Mouse (Mus musculus) frontal cortex, postnatal 10 days (tissue): ENCODE measurements around the gene Fry.

Experiments
- DNase-seq, 2 experiments: peaks; one replicate each; pipeline ENCODE4 v3.0.0; 2022; ENCODE audit warnings: low spot score in 2 of 2, mixed read lengths in 1 of 2

Gene Fry

GRCm38 (mm10) chr5:150268261-150268660 lies 149.8 kb downstream of the Fry start:
- DNase-seq, result no peak

DNA sequence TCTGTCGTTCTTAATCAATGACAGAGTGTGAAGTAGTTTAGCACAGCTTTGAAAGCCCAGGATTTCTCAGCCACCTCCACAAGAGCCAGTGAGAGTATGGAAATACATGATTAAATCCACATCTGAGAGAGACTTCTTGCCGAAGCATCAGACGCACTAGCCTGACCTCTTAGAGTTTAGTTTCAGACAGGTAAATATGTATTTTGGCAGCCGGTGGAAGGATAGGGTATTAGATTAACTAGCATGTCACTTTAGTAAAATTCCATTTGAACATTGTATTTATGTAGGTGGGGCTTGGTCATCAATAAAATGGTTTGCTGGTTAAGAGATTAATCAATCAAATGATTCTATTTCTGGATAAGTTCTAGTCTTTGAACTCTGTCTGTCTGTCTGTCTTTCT lies 152.0 kb downstream of the Fry start:
- DNase-seq, result no peak

- no peak for DNase-seq
Observed at GRCm38 (mm10) chr5:150272173-150272572, 153.7 kb downstream of the Fry start.

DNA sequence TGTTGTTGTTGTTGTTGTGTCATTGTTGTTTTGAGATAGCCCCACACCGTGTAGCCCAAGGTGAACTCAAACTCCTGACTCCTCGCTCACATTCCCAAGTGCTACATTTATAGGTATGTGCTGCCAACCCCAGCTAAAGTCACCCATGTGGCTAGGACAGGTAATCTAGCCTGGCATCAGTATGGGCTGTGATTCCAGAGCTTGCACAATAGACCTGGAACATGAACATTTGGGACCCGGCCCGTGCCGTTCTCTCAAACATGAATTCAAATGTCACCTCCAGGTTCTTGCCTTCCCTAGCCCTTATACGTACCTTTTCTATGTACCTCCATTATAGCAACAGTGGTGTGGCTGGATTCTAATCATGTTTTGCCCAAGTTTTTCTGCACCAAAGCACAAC lies 156.9 kb downstream of the Fry start:
- no peak for DNase-seq

DNA sequence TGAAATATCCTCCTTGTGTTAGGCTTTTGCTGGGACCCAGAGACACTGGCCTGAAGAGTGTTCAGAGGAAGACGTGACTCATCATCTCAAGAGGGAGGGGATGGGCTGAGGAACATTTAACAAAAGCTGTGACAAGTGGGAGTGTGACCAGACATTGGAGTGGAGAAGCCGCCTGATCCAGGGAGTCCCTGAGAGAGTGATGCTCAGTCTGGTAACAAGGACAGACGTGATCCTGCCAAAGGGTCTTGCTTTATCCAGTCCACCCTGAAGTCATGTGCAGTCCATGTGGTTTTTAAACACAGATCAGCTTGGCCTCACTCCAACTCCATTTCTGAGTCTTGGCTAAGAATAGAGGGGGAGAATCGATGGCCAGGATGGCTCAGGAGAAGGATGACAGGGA lies 158.2 kb downstream of the Fry start:
- DNase-seq, result no peak

- no peak for DNase-seq
Observed at GRCm38 (mm10) chr5:150279387-150279786, 160.9 kb downstream of the Fry start.

DNA sequence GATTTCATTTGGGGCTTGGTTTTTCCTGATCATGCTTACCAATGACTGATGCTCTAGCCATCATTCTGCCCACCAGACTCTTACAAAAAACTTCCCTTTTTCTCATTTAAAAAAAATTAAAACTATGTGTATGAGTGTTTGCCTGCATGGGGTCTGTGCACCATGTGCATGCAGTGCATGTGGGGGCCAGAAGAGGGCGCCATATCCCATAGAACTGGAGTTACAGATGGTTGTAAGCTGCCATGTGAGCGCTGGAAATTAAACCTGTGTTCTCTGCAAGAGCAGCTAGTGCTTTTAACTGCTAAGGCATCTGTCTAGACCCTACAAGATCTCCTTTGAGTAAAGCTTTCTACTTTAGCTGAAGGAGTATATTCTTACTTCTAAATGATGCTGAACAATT lies 162.6 kb downstream of the Fry start:
- DNase-seq, result no peak

DNA sequence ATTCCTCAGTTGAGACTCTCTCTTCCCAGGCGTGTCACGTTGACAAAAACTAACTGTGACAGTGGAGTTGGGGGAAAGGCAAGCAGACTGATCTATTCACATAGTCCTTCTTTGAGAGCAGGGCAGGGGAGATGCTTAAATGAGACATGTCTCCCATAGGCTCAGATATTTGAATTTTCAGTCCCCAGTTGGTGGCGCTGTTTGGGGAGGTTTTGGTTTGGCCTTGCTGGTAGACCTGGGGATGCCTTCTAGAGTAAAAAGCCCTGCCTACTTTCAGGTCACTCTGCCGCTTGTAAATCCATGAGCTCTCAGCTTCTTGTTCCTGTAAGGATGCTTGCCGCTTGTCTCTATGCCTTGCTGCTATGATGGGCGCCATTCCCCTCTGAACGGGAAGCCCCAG lies 163.6 kb downstream of the Fry start:
- no peak for DNase-seq

DNA sequence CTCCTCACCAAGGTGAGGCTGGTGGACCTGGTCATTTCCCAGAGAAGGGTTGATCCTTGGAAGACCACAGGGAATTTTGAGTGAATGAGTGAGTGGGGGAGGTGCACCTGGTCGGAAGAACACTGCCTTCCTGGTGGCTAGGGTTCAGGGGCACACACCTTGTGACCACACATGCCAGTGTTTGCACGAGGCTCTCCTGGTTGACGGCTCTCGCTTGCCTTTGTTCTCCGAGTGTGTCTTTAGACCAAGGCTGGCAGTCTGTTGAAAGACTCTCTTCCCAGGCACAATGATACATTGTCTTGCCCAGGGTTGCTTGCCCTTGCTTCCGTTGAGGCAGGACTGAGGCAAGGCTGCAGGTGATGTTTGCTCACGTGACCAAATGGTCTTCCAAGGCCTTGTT lies 169.5 kb downstream of the Fry start:
- no peak for DNase-seq

DNA sequence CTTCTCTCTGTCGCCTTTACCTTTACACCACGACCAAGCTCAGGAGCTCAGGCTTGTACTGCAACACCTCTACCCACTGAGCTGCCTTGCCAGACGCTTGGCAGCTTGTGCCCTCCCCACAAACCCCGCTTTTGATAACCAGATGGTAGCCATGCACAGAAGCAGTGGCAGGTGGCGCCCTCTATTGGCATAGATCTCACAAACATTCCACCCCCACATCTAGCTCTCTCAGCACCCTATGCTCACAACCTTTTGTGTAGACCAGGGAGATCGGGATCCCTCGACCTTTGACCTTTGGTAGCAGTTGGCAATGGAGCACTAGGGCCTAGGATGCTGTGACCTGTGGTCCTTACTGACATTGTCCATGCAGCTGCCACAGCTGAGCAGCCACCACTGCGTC lies 171.2 kb downstream of the Fry start:
- DNase-seq, result no peak

- DNase-seq, result no peak
Observed at GRCm38 (mm10) chr5:150290494-150291199, 172.2 kb downstream of the Fry start.

DNA sequence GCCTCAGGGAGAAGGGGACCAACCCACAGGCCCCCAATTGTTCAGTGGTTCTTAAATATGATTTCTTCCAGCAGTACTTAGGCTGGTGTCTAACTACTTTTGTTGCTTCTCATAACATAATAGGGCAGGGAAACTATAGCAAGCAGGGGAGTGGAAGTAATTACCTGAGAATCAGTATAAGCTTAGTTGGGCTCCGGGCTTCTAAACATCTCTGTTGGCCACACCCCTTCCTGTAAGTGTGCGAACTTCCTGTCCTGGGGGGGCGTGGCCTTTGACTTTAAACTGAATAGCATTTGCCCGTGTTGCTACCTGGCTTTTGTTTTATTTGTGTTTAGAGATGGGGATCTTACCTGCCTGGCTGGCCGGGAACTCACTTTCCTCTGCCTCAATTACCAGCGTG lies 172.8 kb downstream of the Fry start:
- DNase-seq, result no peak

GRCm38 (mm10) chr5:150292186-150292585 lies 173.7 kb downstream of the Fry start:
- no peak for DNase-seq

- DNase-seq, result no peak
Observed at GRCm38 (mm10) chr5:150294306-150294705, 175.9 kb downstream of the Fry start.

DNA sequence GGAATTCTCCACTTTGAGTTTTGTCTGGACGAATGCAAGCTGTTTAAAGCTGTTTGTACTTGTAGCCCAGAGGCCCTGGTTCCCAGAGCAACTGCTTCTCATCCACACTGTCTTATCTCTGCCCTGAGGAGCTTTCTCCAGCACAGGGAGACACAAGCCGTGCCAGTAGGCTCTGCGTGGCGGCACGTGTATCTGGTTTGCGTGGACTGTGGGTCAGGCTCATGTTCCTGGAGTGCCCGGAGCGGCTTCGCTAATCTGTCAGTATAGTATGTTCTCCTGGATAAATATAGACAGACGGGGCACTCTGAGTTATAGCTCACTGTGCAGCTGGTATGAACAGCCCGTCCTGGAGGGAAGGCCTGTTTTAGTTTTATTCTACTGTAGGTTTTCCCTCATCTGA lies 176.7 kb downstream of the Fry start:
- DNase-seq, result no peak

DNA sequence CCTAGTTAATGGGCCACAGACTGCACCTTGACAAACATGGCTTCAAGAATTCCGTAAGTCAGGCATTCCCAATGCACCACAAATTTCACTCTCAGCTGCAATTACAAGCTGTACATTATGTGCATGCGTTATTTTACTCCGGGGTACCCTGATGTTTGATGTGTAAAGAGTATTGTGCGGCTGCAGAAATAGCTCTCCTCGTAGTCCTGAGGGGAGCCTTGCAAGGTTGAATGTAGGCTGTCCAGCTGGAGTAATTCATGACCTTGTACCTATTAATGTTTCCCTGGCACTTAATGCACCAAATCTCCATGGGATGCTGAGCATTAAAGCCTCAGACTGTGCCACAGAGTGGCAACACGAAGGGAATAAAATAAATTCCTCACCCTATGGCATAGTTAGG lies 180.5 kb downstream of the Fry start:
- DNase-seq, result no peak

DNA sequence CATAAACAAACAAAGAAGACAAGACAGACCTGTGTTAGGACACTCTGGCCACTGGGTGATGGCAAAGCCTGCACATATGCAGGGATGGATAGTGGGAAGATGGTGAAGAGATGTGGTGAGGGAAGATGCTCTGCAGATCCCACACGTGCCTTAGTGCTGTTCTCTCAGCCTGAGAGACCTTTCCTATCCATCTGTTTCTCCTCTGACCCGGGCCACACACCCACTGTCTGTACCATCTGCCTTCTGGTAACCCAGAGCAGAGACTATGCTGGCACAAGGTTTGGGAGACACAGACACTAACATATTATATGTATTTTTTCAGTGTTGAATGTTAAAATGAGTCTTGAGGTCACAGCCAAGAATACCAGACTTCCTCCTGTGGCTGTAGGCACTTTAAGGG lies 183.7 kb downstream of the Fry start:
- DNase-seq, result no peak

- DNase-seq, result no peak
Observed at GRCm38 (mm10) chr5:150302996-150303395, 184.6 kb downstream of the Fry start.

DNA sequence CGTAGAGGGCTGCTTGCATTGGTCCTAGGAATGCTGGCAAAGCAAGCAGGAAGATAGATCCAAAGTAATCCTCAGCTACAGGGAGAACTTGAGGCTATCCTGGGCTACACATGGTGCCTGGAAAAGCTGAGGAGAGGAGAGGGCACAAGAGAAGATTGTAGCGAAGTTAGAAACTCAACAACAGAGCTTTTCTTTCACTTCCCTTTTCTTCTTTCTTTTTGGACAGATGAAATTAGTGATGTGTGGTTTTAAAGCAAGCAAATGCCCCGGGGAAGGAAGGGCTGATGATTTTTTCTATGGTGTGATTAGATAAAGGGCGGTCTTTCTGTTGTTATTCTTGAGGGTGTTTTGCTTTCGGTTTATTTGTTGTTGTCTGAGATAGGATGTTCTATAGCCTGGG lies 188.1 kb downstream of the Fry start:
- DNase-seq, result no peak

DNA sequence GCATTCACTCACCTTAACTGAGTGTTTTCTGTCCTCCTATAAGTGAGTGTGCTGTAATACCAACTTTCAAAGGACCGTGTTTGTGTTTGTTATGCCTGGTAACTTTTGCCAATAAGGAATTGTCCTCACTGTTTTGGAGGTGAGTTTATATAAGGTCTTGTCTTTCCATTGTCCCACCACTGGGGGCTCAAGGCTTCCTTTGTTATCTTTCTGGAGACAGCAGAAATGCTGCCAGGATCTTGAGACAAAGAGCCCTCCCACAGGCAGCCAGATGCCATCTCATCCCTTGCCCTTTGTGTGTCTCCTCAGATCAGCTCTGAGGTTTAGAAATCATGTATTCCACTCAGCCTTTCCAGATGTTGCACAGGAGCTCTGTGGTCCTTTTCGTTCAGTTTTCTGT lies 194.8 kb downstream of the Fry start:
- no peak for DNase-seq

- DNase-seq, result no peak
Observed at GRCm38 (mm10) chr5:150314582-150314981, 196.1 kb downstream of the Fry start.

- no peak for DNase-seq
Observed at GRCm38 (mm10) chr5:150325411-150325810, 207.0 kb downstream of the Fry start.

DNA sequence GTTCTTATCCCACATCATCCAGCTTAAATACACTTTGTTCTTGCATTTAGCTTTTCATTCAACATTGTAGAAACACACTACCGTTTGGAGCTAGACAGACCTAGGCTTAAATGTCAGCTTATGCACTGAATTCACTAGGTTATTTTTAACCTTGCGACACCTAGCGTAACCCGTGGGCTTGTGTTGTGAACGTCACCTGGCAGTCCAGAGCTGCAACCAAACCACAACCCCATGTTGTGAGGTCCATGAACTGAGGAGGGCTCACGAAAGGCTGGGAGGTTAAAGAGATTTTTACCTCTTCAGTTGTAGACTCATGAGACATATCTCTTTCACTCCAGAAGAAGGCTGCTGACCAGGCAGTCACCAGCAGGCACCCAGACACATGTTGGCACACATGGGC lies 210.2 kb downstream of the Fry start:
- no peak for DNase-seq

GRCm38 (mm10) chr5:150331821-150332220 lies 213.4 kb downstream of the Fry start:
- DNase-seq, result no peak
